In genomic region chr10:87597075-87597677, GRCm38 (mm10) we compare ENCODE assay signal across 9 mouse cellular contexts.
DNase-seq lines count a peak whose midpoint lies in the region; ATAC-seq and TF ChIP-seq lines count a peak whose summit lies in the region.
"Had no signal": no experiment of that assay in that cellular context is flagged by ENCODE, and none has a peak within 500 bp of the region (broad histone marks: within the 10 kb centered on the region; RNA-seq: fewer than 3 reads in every experiment).

No protein-coding gene starts in this region.

- peak; percentile 49 for DNase-seq in forebrain, postnatal 0 days
- peak; percentile 18 to 33 for DNase-seq in layer of hippocampus, postnatal 36 days
- no peak for DNase-seq in lung, adult 18-20 months
- no peak for DNase-seq in heart, adult 2 months

- no peak overlapping the region for H3K4me2 ChIP-seq in forebrain, embryonic 15.5 days (replicated peaks)
- H3K4me2 ChIP-seq in forebrain, embryonic 12.5 days: no peak overlapping the region
- no peak overlapping the region; the same call in 1 of the 2 replicates for H3K4me2 ChIP-seq in forebrain, postnatal 0 days (ENCODE audit: low read depth)
- peak overlapping the region; percentile 34 for H3K4me2 ChIP-seq in neural tube, embryonic 15.5 days
- H3K4me2 ChIP-seq in liver, embryonic 12.5 days: no peak overlapping the region
- H3K4me2 ChIP-seq: limb, embryonic 13.5 days had no signal

- H3K36me3 ChIP-seq in forebrain, embryonic 15.5 days: no peaks in the 10 kb centered on the region
- H3K36me3 ChIP-seq in forebrain, embryonic 12.5 days (replicated peaks): no peaks in the 10 kb centered on the region
- H3K36me3 ChIP-seq in forebrain, postnatal 0 days (ENCODE audit: insufficient read depth): no peaks in the 10 kb centered on the region
- no peaks in the 10 kb centered on the region for H3K36me3 ChIP-seq in neural tube, embryonic 15.5 days
- no peaks in the 10 kb centered on the region for H3K36me3 ChIP-seq in liver, embryonic 12.5 days
- H3K36me3 ChIP-seq in heart, adult 2 months (ENCODE audit: control insufficient read depth, insufficient read depth, low read length): no peaks in the 10 kb centered on the region
- H3K36me3 ChIP-seq: limb, embryonic 13.5 days had no signal

- H3K79me2 ChIP-seq in heart, adult 2 months (replicated peaks; ENCODE audit: control insufficient read depth, insufficient read depth, low read length): no peaks in the 10 kb centered on the region

- H3K4me3 ChIP-seq in forebrain, embryonic 15.5 days: no peak overlapping the region
- no peak overlapping the region for H3K4me3 ChIP-seq in forebrain, embryonic 12.5 days (replicated peaks)
- no peak overlapping the region for H3K4me3 ChIP-seq in forebrain, postnatal 0 days (ENCODE audit: low read depth, low read length)
- H3K4me3 ChIP-seq in neural tube, embryonic 15.5 days (replicated peaks): no peak overlapping the region
- no peak overlapping the region for H3K4me3 ChIP-seq in liver, embryonic 12.5 days
- no peak overlapping the region for H3K4me3 ChIP-seq in heart, adult 2 months
- H3K4me3 ChIP-seq: limb, embryonic 13.5 days had no signal

- 50% methylated on average over 9 of the region's 9 CpGs for WGBS in forebrain, embryonic 15.5 days
- WGBS in forebrain, embryonic 12.5 days: 67% methylated on average over 9 of the region's 9 CpGs
- WGBS in forebrain, postnatal 0 days: 45% methylated on average over 9 of the region's 9 CpGs
- WGBS in neural tube, embryonic 15.5 days: 40% methylated on average over 9 of the region's 9 CpGs
- 51% methylated on average over 9 of the region's 9 CpGs for WGBS in liver, embryonic 12.5 days (ENCODE audit: insufficient replicate concordance)
- WGBS in heart, adult 2 months: 52% methylated on average over 9 of the region's 9 CpGs

- peak; percentile 57 for ATAC-seq in forebrain, embryonic 15.5 days (replicated peaks)
- no peak for ATAC-seq in forebrain, embryonic 12.5 days (ENCODE audit: low FRiP score)
- peak; percentile 89 for ATAC-seq in forebrain, postnatal 0 days
- ATAC-seq in neural tube, embryonic 15.5 days (ENCODE audit: low FRiP score): peak; percentile 35; the same call in 1 of the 2 replicates
- ATAC-seq in liver, embryonic 12.5 days: no peak

- no peak for TF ChIP-seq CTCF in forebrain, postnatal 0 days (IDR thresholded peaks at IDR 0.05; ENCODE audit: low read depth)
- no peak for TF ChIP-seq CTCF in heart, adult 2 months (IDR thresholded peaks at IDR 0.05)

- TF ChIP-seq POLR2A in heart, adult 2 months (IDR thresholded peaks at IDR 0.05; ENCODE audit: insufficient read depth, low read depth, low read length): no peak

- TF ChIP-seq EP300 in heart, adult 2 months (IDR thresholded peaks at IDR 0.05; ENCODE audit: insufficient read depth, low read depth, low read length): no peak

- no peak overlapping the region for H3K27ac ChIP-seq in forebrain, embryonic 15.5 days (replicated peaks)
- H3K27ac ChIP-seq in forebrain, embryonic 12.5 days: no peak overlapping the region
- H3K27ac ChIP-seq in forebrain, postnatal 0 days (ENCODE audit: low read depth, low read length): no peak overlapping the region
- H3K27ac ChIP-seq in neural tube, embryonic 15.5 days (replicated peaks): no peak overlapping the region
- H3K27ac ChIP-seq in liver, embryonic 12.5 days: no peak overlapping the region
- no peak overlapping the region for H3K27ac ChIP-seq in heart, adult 2 months
- H3K27ac ChIP-seq: limb, embryonic 13.5 days had no signal

- no peak overlapping the region for H3K9ac ChIP-seq in forebrain, embryonic 15.5 days (replicated peaks)
- H3K9ac ChIP-seq in forebrain, embryonic 12.5 days: no peak overlapping the region
- H3K9ac ChIP-seq in forebrain, postnatal 0 days: no peak overlapping the region
- H3K9ac ChIP-seq in neural tube, embryonic 15.5 days (replicated peaks): no peak overlapping the region
- no peak overlapping the region for H3K9ac ChIP-seq in liver, embryonic 12.5 days
- no peak overlapping the region for H3K9ac ChIP-seq in heart, adult 2 months (ENCODE audit: low read depth, low read length)
- H3K9ac ChIP-seq: limb, embryonic 13.5 days had no signal

- intact Hi-C loops in heart, adult 2 months (cut with DNase I): loop anchor here (2.0 to 5.0 kb wide), 2 partner anchors 378 to 730 kb away; no protein-coding TSS in a partner anchor

- H3K9me3 ChIP-seq in forebrain, embryonic 15.5 days: no peaks in the 10 kb centered on the region
- H3K9me3 ChIP-seq in forebrain, embryonic 12.5 days: no peaks in the 10 kb centered on the region
- H3K9me3 ChIP-seq in forebrain, postnatal 0 days (ENCODE audit: low read length): no peaks in the 10 kb centered on the region
- H3K9me3 ChIP-seq in neural tube, embryonic 15.5 days (replicated peaks): no peaks in the 10 kb centered on the region
- H3K9me3 ChIP-seq in liver, embryonic 12.5 days (replicated peaks): no peaks in the 10 kb centered on the region
- H3K9me3 ChIP-seq: limb, embryonic 13.5 days had no signal

- H3K27me3 ChIP-seq in forebrain, embryonic 15.5 days: no peaks in the 10 kb centered on the region
- no peaks in the 10 kb centered on the region for H3K27me3 ChIP-seq in forebrain, embryonic 12.5 days
- H3K27me3 ChIP-seq in forebrain, postnatal 0 days (ENCODE audit: insufficient read depth, low read length): no peaks in the 10 kb centered on the region
- H3K27me3 ChIP-seq in neural tube, embryonic 15.5 days (replicated peaks): no peaks in the 10 kb centered on the region
- H3K27me3 ChIP-seq in liver, embryonic 12.5 days (replicated peaks): no peaks in the 10 kb centered on the region
- H3K27me3 ChIP-seq in heart, adult 2 months (ENCODE audit: control insufficient read depth, insufficient read depth, low read length): no peaks in the 10 kb centered on the region
- H3K27me3 ChIP-seq: limb, embryonic 13.5 days had no signal

- H3K4me1 ChIP-seq in forebrain, embryonic 15.5 days: no peaks in the 10 kb centered on the region
- 0 out of 2 replicates have a peak, but pooled peaks cover 5% of the 10 kb centered on the region for H3K4me1 ChIP-seq in forebrain, embryonic 12.5 days
- H3K4me1 ChIP-seq in forebrain, postnatal 0 days (ENCODE audit: insufficient read depth): no peaks in the 10 kb centered on the region
- H3K4me1 ChIP-seq in neural tube, embryonic 15.5 days: peaks cover 6% of the 10 kb centered on the region
- H3K4me1 ChIP-seq in liver, embryonic 12.5 days: no peaks in the 10 kb centered on the region
- H3K4me1 ChIP-seq in heart, adult 2 months (ENCODE audit: control insufficient read depth, insufficient read depth, low read length): no peaks in the 10 kb centered on the region
- H3K4me1 ChIP-seq: limb, embryonic 13.5 days had no signal

Comparison
In these comparisons a context has a peak if more than half of its experiments do, and no peak if none do; other contexts are left out.
1. ATAC-seq: peak in forebrain, embryonic 15.5 days (single experiment), forebrain, postnatal 0 days (single experiment) and neural tube, embryonic 15.5 days (single experiment); none in forebrain, embryonic 12.5 days (single experiment) and liver, embryonic 12.5 days (single experiment).
2. DNase-seq: peak in forebrain, postnatal 0 days (single experiment) and layer of hippocampus, postnatal 36 days (2 of 2); none in lung, adult 18-20 months (0 of 2) and heart, adult 2 months (0 of 2).